Mouse (Mus musculus): ENCODE data around the gene Traf7.

GRCm38 (mm10) chr17:24480201-24480826, 47.4 kb downstream of the Traf7 start:
- TF ChIP-seq TAL1 (IDR thresholded peaks at IDR 0.05; ENCODE audit: low read length) (no peak), GATA1 (IDR thresholded peaks at IDR 0.05; ENCODE audit: low read length) (no peak)

Measured in erythroblast, embryonic 14.5 days (primary cell).